Mouse (Mus musculus): ENCODE measurements around the gene Prdm10.

DNA sequence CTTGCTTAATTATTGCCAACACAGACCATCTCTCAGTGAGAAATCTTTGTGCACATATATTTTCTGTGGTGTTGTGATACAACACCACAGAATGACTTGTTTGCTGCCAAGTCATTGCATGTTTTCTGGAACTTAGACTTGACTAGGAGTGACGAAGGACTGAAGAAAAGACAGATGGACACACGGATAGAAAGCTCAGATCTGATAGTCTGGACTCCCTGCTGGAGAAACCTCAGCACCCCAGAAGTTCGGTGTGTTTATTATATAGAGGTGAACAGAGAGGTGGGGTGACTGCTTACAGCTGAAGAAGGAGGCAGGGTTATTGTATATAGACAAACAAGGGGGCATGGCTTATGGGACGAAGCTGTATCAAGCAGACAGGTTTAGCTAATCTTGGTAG lies 20.1 kb upstream of the Prdm10 start:
- TF ChIP-seq GATA1 (IDR thresholded peaks at IDR 0.05; ENCODE audit: low read length) (no peak), TAL1 (IDR thresholded peaks at IDR 0.05; ENCODE audit: low read length) (no peak)
